Mouse (Mus musculus): Measurements from ENCODE around the gene Vwa3b. TPM values are rescaled to one million over a fixed set of nuclear protein-coding genes. Genes with fewer than 3 reads are reported as not detected.

Gene Vwa3b
- polyA plus RNA-seq, 1 experiment from 2014 or later = 0.90 TPM

GRCm38 (mm10) chr1:37025376-37025775 is 1.0 kb upstream of the Vwa3b start:
- Histone ChIP-seq H3K9ac (ENCODE audit: low read length) (no peak overlapping the region), H3K4me3 (ENCODE audit: low read depth, low read length) (no peak overlapping the region), H3K27me3 (replicated peaks; ENCODE audit: control insufficient read depth, insufficient read depth, low read length) (no peaks in the 10 kb centered on the region), H3K36me3 (ENCODE audit: control insufficient read depth, insufficient read depth, low read length) (no peaks in the 10 kb centered on the region), H3K27ac (ENCODE audit: low read depth, low read length) (no peak overlapping the region), H3K9me3 (replicated peaks; ENCODE audit: control insufficient read depth, low read length) (no peaks in the 10 kb centered on the region), H3K4me1 (ENCODE audit: control insufficient read depth, insufficient read depth, low read length) (no peaks in the 10 kb centered on the region), H3K4me2 (ENCODE audit: low read length) (no peak overlapping the region)
- 90% methylated on average over 1 of the region's 1 CpGs for WGBS
- DNase-seq (ENCODE audit: low spot score) = no peak
- ATAC-seq = no peak

- no peak for DNase-seq (ENCODE audit: low spot score)
- no peak overlapping the region for H3K4me2 ChIP-seq (ENCODE audit: low read length)
- H3K9ac ChIP-seq (ENCODE audit: low read length) = no peak overlapping the region
- H3K4me3 ChIP-seq (ENCODE audit: low read depth, low read length) = no peak overlapping the region
- WGBS = 83% methylated on average over 6 of the region's 6 CpGs
- H3K27ac ChIP-seq (ENCODE audit: low read depth, low read length) = no peak overlapping the region
- H3K27me3 ChIP-seq (replicated peaks; ENCODE audit: control insufficient read depth, insufficient read depth, low read length) = no peaks in the 10 kb centered on the region
- ATAC-seq = no peak
- no peaks in the 10 kb centered on the region for H3K4me1 ChIP-seq (ENCODE audit: control insufficient read depth, insufficient read depth, low read length)
- no peaks in the 10 kb centered on the region for H3K9me3 ChIP-seq (replicated peaks; ENCODE audit: control insufficient read depth, low read length)
- H3K36me3 ChIP-seq (ENCODE audit: control insufficient read depth, insufficient read depth, low read length) = no peaks in the 10 kb centered on the region
These were observed 470 bp downstream of the Vwa3b start for GRCm38 (mm10) chr1:37026866-37027265.

- Histone ChIP-seq H3K9ac (ENCODE audit: low read length) (peak overlapping the region; percentile 66), H3K4me2 (ENCODE audit: low read length) (peak overlapping the region; percentile 72), H3K27ac (ENCODE audit: low read depth, low read length) (no peak overlapping the region), H3K4me1 (ENCODE audit: control insufficient read depth, insufficient read depth, low read length) (no peaks in the 10 kb centered on the region), H3K9me3 (replicated peaks; ENCODE audit: control insufficient read depth, low read length) (no peaks in the 10 kb centered on the region), H3K36me3 (ENCODE audit: control insufficient read depth, insufficient read depth, low read length) (no peaks in the 10 kb centered on the region), H3K27me3 (replicated peaks; ENCODE audit: control insufficient read depth, insufficient read depth, low read length) (no peaks in the 10 kb centered on the region), H3K4me3 (ENCODE audit: low read depth, low read length) (peak overlapping the region; percentile 57)
- WGBS = 4% methylated on average over 18 of the region's 18 CpGs
- no peak for DNase-seq (ENCODE audit: low spot score)
- peak; percentile 40; the same call in 1 of the 2 replicates for ATAC-seq
These were observed 2.2 kb downstream of the Vwa3b start for GRCm38 (mm10) chr1:37028439-37029153.

GRCm38 (mm10) chr1:37029154-37029907 is 2.9 kb downstream of the Vwa3b start:
- DNase-seq (ENCODE audit: low spot score) (peak; percentile 91), ATAC-seq (peak; percentile 99)
- peak overlapping the region; percentile 72 for H3K4me2 ChIP-seq (ENCODE audit: low read length)
- no peaks in the 10 kb centered on the region for H3K36me3 ChIP-seq (ENCODE audit: control insufficient read depth, insufficient read depth, low read length)
- H3K27me3 ChIP-seq (replicated peaks; ENCODE audit: control insufficient read depth, insufficient read depth, low read length) = no peaks in the 10 kb centered on the region
- peak overlapping the region; percentile 57 for H3K4me3 ChIP-seq (ENCODE audit: low read depth, low read length)
- no peak overlapping the region for H3K27ac ChIP-seq (ENCODE audit: low read depth, low read length)
- peak overlapping the region; percentile 66 for H3K9ac ChIP-seq (ENCODE audit: low read length)
- 2% methylated on average over 26 of the region's 26 CpGs for WGBS
- H3K9me3 ChIP-seq (replicated peaks; ENCODE audit: control insufficient read depth, low read length) = no peaks in the 10 kb centered on the region
- H3K4me1 ChIP-seq (ENCODE audit: control insufficient read depth, insufficient read depth, low read length) = no peaks in the 10 kb centered on the region

- H3K4me3 ChIP-seq (ENCODE audit: low read depth, low read length) = no peak overlapping the region
- no peak for ATAC-seq
These were observed 3.5 kb downstream of the Vwa3b start for GRCm38 (mm10) chr1:37029942-37030341.

GRCm38 (mm10) chr1:37030693-37031092 is 4.3 kb downstream of the Vwa3b start:
- DNase-seq (ENCODE audit: low spot score) (no peak), ATAC-seq (no peak)
- H3K4me3 ChIP-seq (ENCODE audit: low read depth, low read length) = no peak overlapping the region
- H3K4me1 ChIP-seq (ENCODE audit: control insufficient read depth, insufficient read depth, low read length) = no peaks in the 10 kb centered on the region
- no peaks in the 10 kb centered on the region for H3K27me3 ChIP-seq (replicated peaks; ENCODE audit: control insufficient read depth, insufficient read depth, low read length)
- H3K4me2 ChIP-seq (ENCODE audit: low read length) = no peak overlapping the region
- H3K27ac ChIP-seq (ENCODE audit: low read depth, low read length) = no peak overlapping the region
- no peak overlapping the region for H3K9ac ChIP-seq (ENCODE audit: low read length)
- H3K9me3 ChIP-seq (replicated peaks; ENCODE audit: control insufficient read depth, low read length) = no peaks in the 10 kb centered on the region
- 84% methylated on average over 2 of the region's 2 CpGs for WGBS
- H3K36me3 ChIP-seq (ENCODE audit: control insufficient read depth, insufficient read depth, low read length) = no peaks in the 10 kb centered on the region

More at GRCm38 (mm10) chr1:37029942-37030341, 3.5 kb downstream of the Vwa3b start:
- 46% methylated on average over 5 of the region's 5 CpGs for WGBS
- H3K4me1 ChIP-seq (ENCODE audit: control insufficient read depth, insufficient read depth, low read length) = no peaks in the 10 kb centered on the region
- no peak overlapping the region for H3K9ac ChIP-seq (ENCODE audit: low read length)
- H3K27ac ChIP-seq (ENCODE audit: low read depth, low read length) = no peak overlapping the region
- H3K27me3 ChIP-seq (replicated peaks; ENCODE audit: control insufficient read depth, insufficient read depth, low read length) = no peaks in the 10 kb centered on the region
- no peak for DNase-seq (ENCODE audit: low spot score)
- H3K4me2 ChIP-seq (ENCODE audit: low read length) = peak overlapping the region; percentile 72
- no peaks in the 10 kb centered on the region for H3K36me3 ChIP-seq (ENCODE audit: control insufficient read depth, insufficient read depth, low read length)
- H3K9me3 ChIP-seq (replicated peaks; ENCODE audit: control insufficient read depth, low read length) = no peaks in the 10 kb centered on the region

- no peak for ATAC-seq
- H3K27ac ChIP-seq (ENCODE audit: low read depth, low read length) = no peak overlapping the region
These were observed 9.5 kb downstream of the Vwa3b start for GRCm38 (mm10) chr1:37035879-37036278.

GRCm38 (mm10) chr1:37041126-37041525 is 14.7 kb downstream of the Vwa3b start:
- H3K9ac ChIP-seq (ENCODE audit: low read length) = no peak overlapping the region
- H3K27ac ChIP-seq (ENCODE audit: low read depth, low read length) = no peak overlapping the region
- H3K27me3 ChIP-seq (replicated peaks; ENCODE audit: control insufficient read depth, insufficient read depth, low read length) = no peaks in the 10 kb centered on the region
- no peaks in the 10 kb centered on the region for H3K4me1 ChIP-seq (ENCODE audit: control insufficient read depth, insufficient read depth, low read length)
- H3K4me3 ChIP-seq (ENCODE audit: low read depth, low read length) = no peak overlapping the region
- no peak overlapping the region for H3K4me2 ChIP-seq (ENCODE audit: low read length)
- H3K9me3 ChIP-seq (replicated peaks; ENCODE audit: control insufficient read depth, low read length) = no peaks in the 10 kb centered on the region
- no peaks in the 10 kb centered on the region for H3K36me3 ChIP-seq (ENCODE audit: control insufficient read depth, insufficient read depth, low read length)
- 96% methylated on average over 7 of the region's 7 CpGs for WGBS
- no peak for DNase-seq (ENCODE audit: low spot score)
- ATAC-seq = no peak

More at GRCm38 (mm10) chr1:37035879-37036278, 9.5 kb downstream of the Vwa3b start:
- WGBS = 92% methylated on average over 8 of the region's 8 CpGs
- DNase-seq (ENCODE audit: low spot score) = no peak
- Histone ChIP-seq H3K4me1 (ENCODE audit: control insufficient read depth, insufficient read depth, low read length) (no peaks in the 10 kb centered on the region), H3K9me3 (replicated peaks; ENCODE audit: control insufficient read depth, low read length) (no peaks in the 10 kb centered on the region), H3K4me3 (ENCODE audit: low read depth, low read length) (no peak overlapping the region), H3K27me3 (replicated peaks; ENCODE audit: control insufficient read depth, insufficient read depth, low read length) (no peaks in the 10 kb centered on the region), H3K36me3 (ENCODE audit: control insufficient read depth, insufficient read depth, low read length) (no peaks in the 10 kb centered on the region), H3K4me2 (ENCODE audit: low read length) (no peak overlapping the region), H3K9ac (ENCODE audit: low read length) (no peak overlapping the region)

- ATAC-seq (no peak), DNase-seq (ENCODE audit: low spot score) (no peak)
- Histone ChIP-seq H3K9me3 (replicated peaks; ENCODE audit: control insufficient read depth, low read length) (no peaks in the 10 kb centered on the region), H3K4me1 (ENCODE audit: control insufficient read depth, insufficient read depth, low read length) (no peaks in the 10 kb centered on the region), H3K4me3 (ENCODE audit: low read depth, low read length) (no peak overlapping the region), H3K27ac (ENCODE audit: low read depth, low read length) (no peak overlapping the region), H3K27me3 (replicated peaks; ENCODE audit: control insufficient read depth, insufficient read depth, low read length) (no peaks in the 10 kb centered on the region), H3K4me2 (ENCODE audit: low read length) (no peak overlapping the region), H3K9ac (ENCODE audit: low read length) (no peak overlapping the region), H3K36me3 (ENCODE audit: control insufficient read depth, insufficient read depth, low read length) (no peaks in the 10 kb centered on the region)
- WGBS = 87% methylated on average over 5 of the region's 5 CpGs
These were observed 15.5 kb downstream of the Vwa3b start for GRCm38 (mm10) chr1:37041856-37042255.
